23 mouse cellular contexts compared by ENCODE assay signal in genomic region chr11:41728839-41729238, GRCm38 (mm10).
DNase-seq lines count a peak whose midpoint lies in the region; ATAC-seq and TF ChIP-seq lines count a peak whose summit lies in the region.
"Had no signal": no experiment of that assay in that cellular context is flagged by ENCODE, and none has a peak within 500 bp of the region (broad histone marks: within the 10 kb centered on the region; RNA-seq: fewer than 3 reads in every experiment).

No protein-coding gene starts in this region.

- no peaks in the 10 kb centered on the region for H3K36me3 ChIP-seq in forebrain, embryonic 14.5 days (ENCODE audit: control insufficient read depth, insufficient read depth, low read length)
- H3K36me3 ChIP-seq in forebrain, embryonic 12.5 days (replicated peaks) = no peaks in the 10 kb centered on the region
- H3K36me3 ChIP-seq in hindbrain, postnatal 0 days (ENCODE audit: insufficient read depth, low read length) = no peaks in the 10 kb centered on the region
- no peaks in the 10 kb centered on the region for H3K36me3 ChIP-seq in hindbrain, embryonic 14.5 days (replicated peaks; ENCODE audit: control insufficient read depth, insufficient read depth)
- H3K36me3 ChIP-seq in midbrain, embryonic 16.5 days (ENCODE audit: control insufficient read depth, insufficient read depth, low read length) = no peaks in the 10 kb centered on the region
- no peaks in the 10 kb centered on the region for H3K36me3 ChIP-seq in midbrain, embryonic 13.5 days
- H3K36me3 ChIP-seq: embryonic facial prominence, embryonic 12.5 days; embryonic facial prominence, embryonic 15.5 days; hindbrain, embryonic 12.5 days had no signal

- no peak overlapping the region for H3K4me2 ChIP-seq in forebrain, embryonic 14.5 days (ENCODE audit: low read length)
- no peak overlapping the region for H3K4me2 ChIP-seq in forebrain, embryonic 12.5 days
- H3K4me2 ChIP-seq in hindbrain, postnatal 0 days (ENCODE audit: low read depth, low read length) = no peak overlapping the region
- H3K4me2 ChIP-seq in hindbrain, embryonic 14.5 days (replicated peaks) = no peak overlapping the region
- H3K4me2 ChIP-seq in midbrain, embryonic 16.5 days (ENCODE audit: low read length) = no peak overlapping the region
- no peak overlapping the region for H3K4me2 ChIP-seq in midbrain, embryonic 13.5 days (replicated peaks)
- H3K4me2 ChIP-seq: embryonic facial prominence, embryonic 12.5 days; embryonic facial prominence, embryonic 15.5 days; heart, embryonic 11.5 days; hindbrain, embryonic 12.5 days had no signal

- ATAC-seq in forebrain, embryonic 14.5 days = no peak
- ATAC-seq in forebrain, embryonic 12.5 days (ENCODE audit: low FRiP score) = no peak
- ATAC-seq in hindbrain, postnatal 0 days = no peak
- ATAC-seq in hindbrain, embryonic 14.5 days (ENCODE audit: low FRiP score) = no peak
- peak; percentile 75; the same call in 1 of the 2 replicates for ATAC-seq in midbrain, embryonic 16.5 days
- no peak for ATAC-seq in midbrain, embryonic 13.5 days
- ATAC-seq: activated CD4-positive, CD25-positive, alpha-beta regulatory T cell, adult 4 months; hindbrain, embryonic 16.5 days; inflammation-experienced regulatory T-cells, adult 6 months had no signal

- H3K9ac ChIP-seq in forebrain, embryonic 14.5 days (ENCODE audit: low read length) = no peak overlapping the region
- H3K9ac ChIP-seq in forebrain, embryonic 12.5 days = no peak overlapping the region
- no peak overlapping the region for H3K9ac ChIP-seq in hindbrain, postnatal 0 days (replicated peaks; ENCODE audit: low read length)
- no peak overlapping the region for H3K9ac ChIP-seq in hindbrain, embryonic 14.5 days
- H3K9ac ChIP-seq in midbrain, embryonic 16.5 days (ENCODE audit: low read depth, low read length) = no peak overlapping the region
- no peak overlapping the region for H3K9ac ChIP-seq in midbrain, embryonic 13.5 days (replicated peaks)
- H3K9ac ChIP-seq: embryonic facial prominence, embryonic 12.5 days; embryonic facial prominence, embryonic 15.5 days; hindbrain, embryonic 12.5 days had no signal

- no peak for TF ChIP-seq CTCF in hindbrain, postnatal 0 days (IDR thresholded peaks at IDR 0.05; ENCODE audit: low read depth)

- DNase-seq in forebrain, embryonic 14.5 days (ENCODE audit: low spot score) = peak; percentile 55
- DNase-seq in hindbrain, postnatal 0 days (ENCODE audit: low spot score) = peak; percentile 32
- DNase-seq in hindbrain, embryonic 14.5 days (ENCODE audit: low spot score) = no peak
- no peak for DNase-seq in kidney, postnatal 14 days
- DNase-seq: adrenal gland, adult 8-10 months; adrenal gland, postnatal 25 days; cerebellum, adult 11 months; cerebellum, adult 2 months; cerebellum, adult 9-11 months; cerebellum, postnatal 25 days; gastrocnemius, adult 2 months; gastrocnemius, postnatal 14 days; heart, adult 11 months had no signal

- no peak overlapping the region for H3K27ac ChIP-seq in forebrain, embryonic 14.5 days (ENCODE audit: low read depth, low read length)
- no peak overlapping the region for H3K27ac ChIP-seq in forebrain, embryonic 12.5 days
- H3K27ac ChIP-seq in hindbrain, postnatal 0 days = no peak overlapping the region
- no peak overlapping the region for H3K27ac ChIP-seq in hindbrain, embryonic 14.5 days
- peak overlapping the region; percentile 8 for H3K27ac ChIP-seq in midbrain, embryonic 16.5 days (ENCODE audit: low read length)
- H3K27ac ChIP-seq in midbrain, embryonic 13.5 days = no peak overlapping the region
- H3K27ac ChIP-seq: embryonic facial prominence, embryonic 12.5 days; embryonic facial prominence, embryonic 15.5 days; gastrocnemius, adult 2 months; hindbrain, embryonic 12.5 days had no signal

- H3K27me3 ChIP-seq in forebrain, embryonic 14.5 days (replicated peaks; ENCODE audit: control insufficient read depth, insufficient read depth, low read length) = no peaks in the 10 kb centered on the region
- H3K27me3 ChIP-seq in forebrain, embryonic 12.5 days = no peaks in the 10 kb centered on the region
- H3K27me3 ChIP-seq in hindbrain, postnatal 0 days (ENCODE audit: insufficient read depth, low read length) = no peaks in the 10 kb centered on the region
- no peaks in the 10 kb centered on the region for H3K27me3 ChIP-seq in hindbrain, embryonic 14.5 days (ENCODE audit: control insufficient read depth, insufficient read depth, low read length)
- H3K27me3 ChIP-seq in midbrain, embryonic 16.5 days (ENCODE audit: control insufficient read depth, insufficient read depth, low read depth, low read length) = no peaks in the 10 kb centered on the region
- H3K27me3 ChIP-seq in midbrain, embryonic 13.5 days = no peaks in the 10 kb centered on the region
- H3K27me3 ChIP-seq: embryonic facial prominence, embryonic 12.5 days; embryonic facial prominence, embryonic 15.5 days; hindbrain, embryonic 12.5 days had no signal

- H3K4me1 ChIP-seq in forebrain, embryonic 14.5 days (ENCODE audit: control insufficient read depth, insufficient read depth, low read length) = no peaks in the 10 kb centered on the region
- H3K4me1 ChIP-seq in forebrain, embryonic 12.5 days = no peaks in the 10 kb centered on the region
- H3K4me1 ChIP-seq in hindbrain, postnatal 0 days (ENCODE audit: insufficient read depth, low read length) = no peaks in the 10 kb centered on the region
- H3K4me1 ChIP-seq in hindbrain, embryonic 14.5 days (replicated peaks; ENCODE audit: control insufficient read depth, insufficient read depth, low read length) = no peaks in the 10 kb centered on the region
- no peaks in the 10 kb centered on the region for H3K4me1 ChIP-seq in midbrain, embryonic 16.5 days (ENCODE audit: control insufficient read depth, insufficient read depth, low read length)
- no peaks in the 10 kb centered on the region for H3K4me1 ChIP-seq in midbrain, embryonic 13.5 days (replicated peaks)
- H3K4me1 ChIP-seq: embryonic facial prominence, embryonic 12.5 days; embryonic facial prominence, embryonic 15.5 days; hindbrain, embryonic 12.5 days had no signal

- WGBS in forebrain, embryonic 14.5 days = 90% methylated on average over 2 of the region's 2 CpGs
- WGBS in forebrain, embryonic 12.5 days = 97% methylated on average over 2 of the region's 2 CpGs
- WGBS in hindbrain, postnatal 0 days = 83% methylated on average over 2 of the region's 2 CpGs
- WGBS in hindbrain, embryonic 14.5 days = 85% methylated on average over 2 of the region's 2 CpGs
- 79% methylated on average over 2 of the region's 2 CpGs for WGBS in midbrain, embryonic 16.5 days
- WGBS in midbrain, embryonic 13.5 days = 97% methylated on average over 2 of the region's 2 CpGs

- H3K4me3 ChIP-seq in forebrain, embryonic 14.5 days (ENCODE audit: low read depth, low read length) = no peak overlapping the region
- no peak overlapping the region for H3K4me3 ChIP-seq in forebrain, embryonic 12.5 days (replicated peaks)
- no peak overlapping the region for H3K4me3 ChIP-seq in hindbrain, postnatal 0 days (ENCODE audit: low read length)
- no peak overlapping the region for H3K4me3 ChIP-seq in hindbrain, embryonic 14.5 days (replicated peaks; ENCODE audit: low read length)
- no peak overlapping the region for H3K4me3 ChIP-seq in midbrain, embryonic 16.5 days (ENCODE audit: low read depth, low read length)
- H3K4me3 ChIP-seq in midbrain, embryonic 13.5 days (replicated peaks) = no peak overlapping the region
- H3K4me3 ChIP-seq: embryonic facial prominence, embryonic 12.5 days; embryonic facial prominence, embryonic 15.5 days; gastrocnemius, adult 2 months; hindbrain, embryonic 12.5 days had no signal

- H3K9me3 ChIP-seq in forebrain, embryonic 14.5 days (replicated peaks; ENCODE audit: control insufficient read depth, low read length) = no peaks in the 10 kb centered on the region
- no peaks in the 10 kb centered on the region for H3K9me3 ChIP-seq in forebrain, embryonic 12.5 days
- no peaks in the 10 kb centered on the region for H3K9me3 ChIP-seq in hindbrain, postnatal 0 days (ENCODE audit: low read length)
- H3K9me3 ChIP-seq in hindbrain, embryonic 14.5 days (ENCODE audit: control insufficient read depth, low read length) = no peaks in the 10 kb centered on the region
- H3K9me3 ChIP-seq in midbrain, embryonic 16.5 days (replicated peaks; ENCODE audit: control insufficient read depth, low read length, poor library complexity, severe bottlenecking) = no peaks in the 10 kb centered on the region
- no peaks in the 10 kb centered on the region for H3K9me3 ChIP-seq in midbrain, embryonic 13.5 days
- H3K9me3 ChIP-seq: embryonic facial prominence, embryonic 12.5 days; embryonic facial prominence, embryonic 15.5 days; hindbrain, embryonic 12.5 days had no signal

Comparison
In these comparisons a context has a peak if more than half of its experiments do, and no peak if none do; other contexts are left out.
1. DNase-seq: peak in forebrain, embryonic 14.5 days (single experiment) and hindbrain, postnatal 0 days (single experiment); none in hindbrain, embryonic 14.5 days (single experiment) and kidney, postnatal 14 days (single experiment).